Mouse (Mus musculus): ENCODE results near the gene Pifo. TPM values are rescaled to one million over a fixed set of nuclear protein-coding genes. Genes with fewer than 3 reads are reported as not detected.
A peak's percentile ranks its signal among the peaks of the same experiment; 100 is the strongest.
"Not testable (repeated sequence)": the region's sequence is repeated elsewhere in the genome, so short reads cannot be mapped to it uniquely, and the experiment has no call there.

The Pifo gene
- polyA plus RNA-seq (2014; fragmentation: Nextera tagmentation; extraction: Ambion mirVana): 7.8 and 8.3 TPM in 2 replicates

GRCm38 (mm10) chr3:106014546-106014945 lies at the start of gene Pifo:
Gene Pifo (minus strand): TSS chr3:106014646.
- H3K27me3 ChIP-seq (replicated peaks; ENCODE audit: control insufficient read depth, insufficient read depth, low read length): no peaks in the 10 kb centered on the region
- no peak for ATAC-seq
- no peak for DNase-seq (ENCODE audit: low spot score)
- no peak within 1 kb of the TSS for H3K27ac ChIP-seq (ENCODE audit: low read depth, low read length)
- no peak within 1 kb of the TSS for H3K4me2 ChIP-seq (ENCODE audit: low read length)
- H3K9ac ChIP-seq (ENCODE audit: low read length): no peak within 1 kb of the TSS
- H3K36me3 ChIP-seq (ENCODE audit: control insufficient read depth, insufficient read depth, low read length): no peaks in the 10 kb centered on the region
- WGBS: 88% methylated on average over 2 of the region's 2 CpGs
- H3K4me3 ChIP-seq (ENCODE audit: low read depth, low read length): no peak within 1 kb of the TSS
- H3K9me3 ChIP-seq (replicated peaks; ENCODE audit: control insufficient read depth, low read length): no peaks in the 10 kb centered on the region
- H3K4me1 ChIP-seq (ENCODE audit: control insufficient read depth, insufficient read depth, low read length): no peaks in the 10 kb centered on the region

GRCm38 (mm10) chr3:106057966-106058365 lies 43.5 kb upstream of the Pifo start:
- WGBS: 87% methylated on average over 3 of the region's 3 CpGs
- Histone ChIP-seq H3K4me2 (ENCODE audit: low read length) (no peak overlapping the region), H3K4me1 (ENCODE audit: control insufficient read depth, insufficient read depth, low read length) (no peaks in the 10 kb centered on the region), H3K4me3 (ENCODE audit: low read depth, low read length) (no peak overlapping the region), H3K27me3 (replicated peaks; ENCODE audit: control insufficient read depth, insufficient read depth, low read length) (no peaks in the 10 kb centered on the region), H3K27ac (ENCODE audit: low read depth, low read length) (no peak overlapping the region), H3K9me3 (replicated peaks; ENCODE audit: control insufficient read depth, low read length) (no peaks in the 10 kb centered on the region), H3K36me3 (ENCODE audit: control insufficient read depth, insufficient read depth, low read length) (no peaks in the 10 kb centered on the region), H3K9ac (ENCODE audit: low read length) (no peak overlapping the region)
- no peak for ATAC-seq
- DNase-seq (ENCODE audit: low spot score): no peak

- Histone ChIP-seq H3K27me3 (replicated peaks; ENCODE audit: control insufficient read depth, insufficient read depth, low read length) (no peaks in the 10 kb centered on the region), H3K27ac (ENCODE audit: low read depth, low read length) (no peak overlapping the region)
Observed at GRCm38 (mm10) chr3:106051896-106052295, 37.5 kb upstream of the Pifo start.

DNA sequence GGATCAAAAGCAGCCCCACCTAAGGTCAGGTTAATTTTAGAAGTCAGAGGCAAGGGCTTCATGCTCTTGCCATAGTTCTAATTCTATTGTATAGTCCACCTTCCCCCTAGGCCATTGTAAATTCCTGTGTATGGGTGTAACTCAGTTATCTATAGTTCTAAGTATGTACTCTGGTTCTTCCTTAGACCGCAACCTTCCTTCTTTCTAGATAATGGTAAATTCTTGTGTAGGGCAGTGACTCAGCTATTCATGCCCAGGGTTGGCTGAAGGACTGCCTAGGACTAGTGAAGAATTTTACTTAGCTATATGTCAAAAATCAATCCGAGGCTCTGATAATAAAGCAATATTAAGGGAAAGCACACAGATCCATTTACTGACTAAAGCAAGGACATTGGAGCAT lies 25.9 kb upstream of the Pifo start:
- Histone ChIP-seq H3K27ac (ENCODE audit: low read depth, low read length) (no peak overlapping the region), H3K9me3 (replicated peaks; ENCODE audit: control insufficient read depth, low read length) (no peaks in the 10 kb centered on the region), H3K4me3 (ENCODE audit: low read depth, low read length) (no peak overlapping the region), H3K4me1 (ENCODE audit: control insufficient read depth, insufficient read depth, low read length) (no peaks in the 10 kb centered on the region), H3K4me2 (ENCODE audit: low read length) (no peak overlapping the region), H3K27me3 (replicated peaks; ENCODE audit: control insufficient read depth, insufficient read depth, low read length) (no peaks in the 10 kb centered on the region), H3K9ac (ENCODE audit: low read length) (no peak overlapping the region), H3K36me3 (ENCODE audit: control insufficient read depth, insufficient read depth, low read length) (no peaks in the 10 kb centered on the region)
- DNase-seq (ENCODE audit: low spot score): no peak
- WGBS: 93% methylated on average over 2 of the region's 2 CpGs
- ATAC-seq: no peak

More at GRCm38 (mm10) chr3:106051896-106052295, 37.5 kb upstream of the Pifo start:
- no peak overlapping the region for H3K4me3 ChIP-seq (ENCODE audit: low read depth, low read length)
- no peaks in the 10 kb centered on the region for H3K9me3 ChIP-seq (replicated peaks; ENCODE audit: control insufficient read depth, low read length)
- WGBS: 85% methylated on average over 18 of the region's 18 CpGs
- H3K9ac ChIP-seq (ENCODE audit: low read length): no peak overlapping the region
- no peak for DNase-seq (ENCODE audit: low spot score)
- no peak overlapping the region for H3K4me2 ChIP-seq (ENCODE audit: low read length)
- no peaks in the 10 kb centered on the region for H3K36me3 ChIP-seq (ENCODE audit: control insufficient read depth, insufficient read depth, low read length)
- no peaks in the 10 kb centered on the region for H3K4me1 ChIP-seq (ENCODE audit: control insufficient read depth, insufficient read depth, low read length)
- no peak for ATAC-seq

- 97% methylated on average over 1 of the region's 1 CpGs for WGBS
- H3K27me3 ChIP-seq (replicated peaks; ENCODE audit: control insufficient read depth, insufficient read depth, low read length): no peaks in the 10 kb centered on the region
- H3K4me1 ChIP-seq (ENCODE audit: control insufficient read depth, insufficient read depth, low read length): no peaks in the 10 kb centered on the region
- H3K9me3 ChIP-seq (replicated peaks; ENCODE audit: control insufficient read depth, low read length): no peaks in the 10 kb centered on the region
- H3K4me3 ChIP-seq (ENCODE audit: low read depth, low read length): no peak within 1 kb of the TSS
- H3K36me3 ChIP-seq (ENCODE audit: control insufficient read depth, insufficient read depth, low read length): no peaks in the 10 kb centered on the region
- H3K9ac ChIP-seq (ENCODE audit: low read length): no peak within 1 kb of the TSS
- H3K27ac ChIP-seq (ENCODE audit: low read depth, low read length): no peak within 1 kb of the TSS
- H3K4me2 ChIP-seq (ENCODE audit: low read length): no peak within 1 kb of the TSS
- DNase-seq (ENCODE audit: low spot score) (no peak), ATAC-seq (no peak)
Observed at GRCm38 (mm10) chr3:106032781-106033180, 18.3 kb upstream of the Pifo start, which contains the start of gene Chil5. Gene Chil5 (minus strand): TSS chr3:106032814.

DNA sequence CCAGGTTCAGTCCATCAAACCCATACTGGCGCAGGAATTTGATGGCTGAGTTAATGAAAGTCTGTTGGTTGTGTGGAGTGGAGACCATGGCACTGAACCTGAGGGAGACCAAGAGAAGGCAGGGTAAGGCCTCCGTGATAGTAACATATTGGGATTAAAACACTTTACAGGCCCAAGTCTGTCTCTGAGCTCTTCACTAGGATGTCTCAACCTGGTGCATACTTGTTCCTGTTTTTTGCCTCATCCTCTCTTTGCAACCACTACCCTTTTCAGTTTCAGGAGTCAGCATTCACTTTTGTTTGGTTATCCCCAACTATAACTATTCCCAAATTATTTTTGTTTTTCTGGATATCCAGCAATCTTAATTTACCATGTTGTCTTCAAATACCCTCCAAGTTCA lies 9.7 kb upstream of the Pifo start:
- no peak overlapping the region for H3K4me3 ChIP-seq (ENCODE audit: low read depth, low read length)
- no peak overlapping the region for H3K9ac ChIP-seq (ENCODE audit: low read length)
- H3K4me1 ChIP-seq (ENCODE audit: control insufficient read depth, insufficient read depth, low read length): no peaks in the 10 kb centered on the region
- no peak overlapping the region for H3K4me2 ChIP-seq (ENCODE audit: low read length)
- no peaks in the 10 kb centered on the region for H3K9me3 ChIP-seq (replicated peaks; ENCODE audit: control insufficient read depth, low read length)
- WGBS: 86% methylated on average over 2 of the region's 2 CpGs
- DNase-seq (ENCODE audit: low spot score): no peak
- no peaks in the 10 kb centered on the region for H3K27me3 ChIP-seq (replicated peaks; ENCODE audit: control insufficient read depth, insufficient read depth, low read length)
- ATAC-seq: no peak
- H3K27ac ChIP-seq (ENCODE audit: low read depth, low read length): no peak overlapping the region
- H3K36me3 ChIP-seq (ENCODE audit: control insufficient read depth, insufficient read depth, low read length): no peaks in the 10 kb centered on the region

DNA sequence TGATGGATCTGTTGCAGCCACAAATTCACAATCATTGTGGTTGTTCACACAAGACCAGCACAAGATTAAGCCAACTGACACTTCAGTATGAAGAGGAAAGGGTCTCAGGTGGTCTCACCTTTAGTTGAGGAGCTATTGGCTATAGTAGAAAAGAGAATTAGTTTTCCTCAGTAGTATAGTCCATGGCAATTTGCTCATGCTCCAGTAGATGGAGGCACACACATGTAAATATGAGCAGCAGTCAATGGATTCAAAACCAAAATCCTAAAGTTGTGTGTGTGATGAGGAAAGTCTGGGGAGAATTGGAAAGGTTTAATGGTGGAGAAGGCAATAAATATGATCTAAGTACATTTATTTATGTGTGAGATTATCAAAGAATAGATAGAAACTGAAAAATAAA lies 7.4 kb upstream of the Pifo start:
- Histone ChIP-seq H3K9me3 (replicated peaks; ENCODE audit: control insufficient read depth, low read length) (no peaks in the 10 kb centered on the region), H3K9ac (ENCODE audit: low read length) (no peak overlapping the region), H3K4me3 (ENCODE audit: low read depth, low read length) (no peak overlapping the region), H3K4me1 (ENCODE audit: control insufficient read depth, insufficient read depth, low read length) (no peaks in the 10 kb centered on the region), H3K27ac (ENCODE audit: low read depth, low read length) (no peak overlapping the region), H3K36me3 (ENCODE audit: control insufficient read depth, insufficient read depth, low read length) (no peaks in the 10 kb centered on the region), H3K4me2 (ENCODE audit: low read length) (no peak overlapping the region), H3K27me3 (replicated peaks; ENCODE audit: control insufficient read depth, insufficient read depth, low read length) (no peaks in the 10 kb centered on the region)
- ATAC-seq (no peak), DNase-seq (ENCODE audit: low spot score) (peak; percentile 22)

- H3K27me3 ChIP-seq (replicated peaks; ENCODE audit: control insufficient read depth, insufficient read depth, low read length); H3K9ac ChIP-seq (ENCODE audit: low read length); H3K9me3 ChIP-seq (replicated peaks; ENCODE audit: control insufficient read depth, low read length); H3K27ac ChIP-seq (ENCODE audit: low read depth, low read length); H3K4me2 ChIP-seq (ENCODE audit: low read length); ATAC-seq; H3K4me3 ChIP-seq (ENCODE audit: low read depth, low read length); H3K36me3 ChIP-seq (ENCODE audit: control insufficient read depth, insufficient read depth, low read length); DNase-seq (ENCODE audit: low spot score); H3K4me1 ChIP-seq (ENCODE audit: control insufficient read depth, insufficient read depth, low read length): not testable (repeated sequence)
- 78% methylated on average over 10 of the region's 10 CpGs for WGBS
Observed at GRCm38 (mm10) chr3:106003360-106003759, 11.1 kb downstream of the Pifo start.

DNA sequence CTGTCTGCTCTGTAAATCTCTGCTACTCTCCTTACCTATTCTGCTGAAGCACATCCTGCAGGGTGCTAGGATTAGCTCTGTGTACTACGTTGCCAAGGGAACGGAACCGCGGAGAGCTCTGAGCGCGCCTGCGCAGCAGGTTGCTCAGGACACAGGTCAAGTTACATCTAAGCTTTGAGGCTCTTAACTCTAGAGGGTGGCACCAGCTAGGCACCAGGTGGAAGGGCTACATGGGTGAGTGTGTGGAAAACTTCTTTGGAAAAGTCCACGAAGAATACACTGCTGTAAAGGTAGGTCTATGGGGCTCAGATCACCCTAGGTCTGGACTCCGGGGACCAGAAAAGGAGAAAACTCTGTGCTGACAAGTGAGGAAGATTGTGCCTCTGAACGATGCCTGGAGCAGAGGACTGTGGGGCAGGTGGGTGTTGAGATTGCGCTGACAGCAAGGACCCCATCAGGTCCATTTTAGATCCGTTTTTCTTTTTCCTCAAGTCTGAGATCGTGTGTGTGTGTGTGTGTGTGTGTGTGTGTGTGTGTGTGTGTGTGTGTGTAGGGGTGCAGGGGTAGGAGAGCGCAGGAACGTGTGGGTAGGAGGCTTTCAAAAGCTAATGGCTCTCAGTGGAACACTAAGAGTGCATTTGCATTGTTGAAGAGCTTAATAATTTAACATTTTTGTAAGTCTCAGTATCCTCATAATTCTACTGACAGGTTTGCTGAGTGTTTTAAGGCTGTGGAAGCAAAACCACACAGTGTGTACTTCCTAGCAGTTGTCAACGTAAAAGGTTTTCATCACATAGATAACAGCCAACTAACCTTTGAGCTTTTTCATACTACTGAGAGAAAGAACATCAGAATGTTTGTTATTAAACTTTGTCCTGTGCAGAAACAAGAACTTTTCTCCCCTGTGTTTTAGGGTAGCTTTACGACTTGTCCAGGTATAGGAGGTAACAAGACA lies 12.8 kb downstream of the Pifo start:
- ATAC-seq (peak; percentile 95), DNase-seq (ENCODE audit: low spot score) (peak; percentile 75)
- 19% methylated on average over 17 of the region's 17 CpGs for WGBS
- Histone ChIP-seq H3K36me3 (ENCODE audit: control insufficient read depth, insufficient read depth, low read length) (no peaks in the 10 kb centered on the region), H3K4me3 (ENCODE audit: low read depth, low read length) (peak overlapping the region; percentile 20), H3K4me1 (ENCODE audit: control insufficient read depth, insufficient read depth, low read length) (peaks cover 6% of the 10 kb centered on the region; the same call in 1 of the 2 replicates), H3K4me2 (ENCODE audit: low read length) (peak overlapping the region; percentile 44), H3K9me3 (replicated peaks; ENCODE audit: control insufficient read depth, low read length) (no peaks in the 10 kb centered on the region), H3K9ac (ENCODE audit: low read length) (peak overlapping the region; percentile 32; the same call in 1 of the 2 replicates), H3K27ac (ENCODE audit: low read depth, low read length) (no peak overlapping the region), H3K27me3 (replicated peaks; ENCODE audit: control insufficient read depth, insufficient read depth, low read length) (no peaks in the 10 kb centered on the region)
